In genomic region chr2:158339948-158340564, GRCm38 (mm10) we compare ENCODE assay signal across 9 mouse cellular contexts. TPM values are rescaled to one million over a fixed set of nuclear protein-coding genes. Genes with fewer than 3 reads are reported as not detected.
DNase-seq lines count a peak whose midpoint lies in the region.
"Had no signal": no experiment of that assay in that cellular context is flagged by ENCODE, and none has a peak within 500 bp of the region (broad histone marks: within the 10 kb centered on the region; RNA-seq: fewer than 3 reads in every experiment).

No protein-coding gene starts in this region.

- H3K36me3 ChIP-seq in forebrain, embryonic 10.5 days (replicated peaks) = no peaks in the 10 kb centered on the region

- WGBS in forebrain, embryonic 10.5 days = 41% methylated on average over 11 of the region's 11 CpGs

- no peaks in the 10 kb centered on the region for H3K9me3 ChIP-seq in forebrain, embryonic 10.5 days

- H3K4me1 ChIP-seq in forebrain, embryonic 10.5 days = peaks cover 15% of the 10 kb centered on the region

- DNase-seq in adrenal gland, adult 18-20 months (ENCODE audit: low spot score in 2 of 2) = peak; percentile 52 to 66
- no peak for DNase-seq in adrenal gland, postnatal 4 days (ENCODE audit: low spot score in 2 of 2)
- peak; percentile 65 for DNase-seq in 3T3-L1 (ENCODE audit: low read depth, low spot score)
- DNase-seq in adrenal gland, postnatal 36 days = peak; percentile 58 to 68
- peak; percentile 68 for DNase-seq in forebrain, embryonic 10.5 days (ENCODE audit: extremely low spot score, low spot score)
- peak; percentile 32 to 77 for DNase-seq in kidney, postnatal 36 days
- peak; percentile 26 for DNase-seq in lung, postnatal 25 days (ENCODE audit: low spot score)
- peak; percentile 82 for DNase-seq in right cerebral cortex, postnatal 4 days

- no peaks in the 10 kb centered on the region for H3K27me3 ChIP-seq in forebrain, embryonic 10.5 days (ENCODE audit: poor library complexity, severe bottlenecking)

- H3K4me3 ChIP-seq in forebrain, embryonic 10.5 days = no peak overlapping the region

- H3K27ac ChIP-seq in forebrain, embryonic 10.5 days = no peak overlapping the region

RNA-seq across cellular contexts. Expression of gene Lbp, which starts 33.8 kb away (rescaled TPM):
- total RNA-seq in adrenal gland, adult 18-20 months (2021) = 10 to 100 TPM; 19.2 to 30.4 TPM
- 10 to 100 TPM; 23.0 to 36.4 TPM for total RNA-seq in adrenal gland, postnatal 4 days (2021)
- 10 to 100 TPM; 16.9 to 23.7 TPM for total RNA-seq in adrenal gland, postnatal 36 days (2021)
- polyA plus RNA-seq in forebrain, embryonic 10.5 days (2016; fragmentation: Nextera tagmentation; extraction: Ambion mirVana) = 1.9 and 2.0 TPM in 2 replicates

RNA-seq across cellular contexts. Expression of gene Snhg11, which starts 35.4 kb away (rescaled TPM):
- total RNA-seq in adrenal gland, adult 18-20 months (2021) = 10 to 100 TPM; 14.2 to 19.7 TPM
- total RNA-seq in adrenal gland, postnatal 4 days (2021) = 10 to 100 TPM in 1 of 2 experiments, 1 to 10 TPM in 1; 8.4 to 14.9 TPM
- total RNA-seq in adrenal gland, postnatal 36 days (2021) = 1 to 10 TPM; 3.5 to 4.7 TPM
- 16.2 and 17.9 TPM in 2 replicates for polyA plus RNA-seq in forebrain, embryonic 10.5 days (2016; fragmentation: Nextera tagmentation; extraction: Ambion mirVana)
- total RNA-seq: hematopoietic stem cell, adult 5-6 weeks had no signal

Comparison
In these comparisons a context has a peak if more than half of its experiments do, and no peak if none do; other contexts are left out.
1. DNase-seq: peak in adrenal gland, adult 18-20 months (2 of 2), 3T3-L1 (single experiment), adrenal gland, postnatal 36 days (2 of 2), forebrain, embryonic 10.5 days (single experiment), kidney, postnatal 36 days (2 of 2), lung, postnatal 25 days (single experiment) and right cerebral cortex, postnatal 4 days (single experiment); none in adrenal gland, postnatal 4 days (0 of 2).